Mouse (Mus musculus) frontal cortex, adult (tissue): ENCODE measurements around the gene Zeb2.
"Not testable (repeated sequence)": the region's sequence is repeated elsewhere in the genome, so short reads cannot be mapped to it uniquely, and the experiment has no call there.

Experiments used
- ATAC-seq: cut with Nextera tagmentation; 2 replicates; pipeline ENCODE4 v1.9.2; 2017; ENCODE audit warnings: mild to moderate bottlenecking, moderate library complexity, mixed read lengths; ENCODE audit not compliant: low TSS enrichment

Zeb2 gene

GRCm38 (mm10) chr2:45112021-45112747 is 5.0 kb downstream of the Zeb2 start:
- ATAC-seq, result no peak

- ATAC-seq, result not testable (repeated sequence)
Measured at GRCm38 (mm10) chr2:45111571-45111970, 5.6 kb downstream of the Zeb2 start.

GRCm38 (mm10) chr2:45110757-45111411 is 6.3 kb downstream of the Zeb2 start:
- ATAC-seq, result no peak

GRCm38 (mm10) chr2:45109951-45110756 is 7.0 kb downstream of the Zeb2 start:
- no peak for ATAC-seq

GRCm38 (mm10) chr2:45109161-45109950 is 7.8 kb downstream of the Zeb2 start:
- ATAC-seq, result no peak

- peak; percentile 10; the same call in 1 of the 2 replicates for ATAC-seq
Measured at GRCm38 (mm10) chr2:45108521-45109091, 8.6 kb downstream of the Zeb2 start.

GRCm38 (mm10) chr2:45107555-45107954 is 9.6 kb downstream of the Zeb2 start:
- ATAC-seq, result no peak

GRCm38 (mm10) chr2:45105922-45106851 is 11.0 kb downstream of the Zeb2 start:
- ATAC-seq, result 0 out of 2 replicates have a peak, but pooled peaks have one; percentile 1

GRCm38 (mm10) chr2:45105281-45105721 is 11.9 kb downstream of the Zeb2 start:
- no peak for ATAC-seq

GRCm38 (mm10) chr2:45104511-45105055 is 12.6 kb downstream of the Zeb2 start:
- ATAC-seq, result no peak

- ATAC-seq, result no peak
Measured at GRCm38 (mm10) chr2:45104066-45104465, 13.1 kb downstream of the Zeb2 start.

GRCm38 (mm10) chr2:45103021-45103983 is 13.9 kb downstream of the Zeb2 start:
- no peak for ATAC-seq

- ATAC-seq, result peak; percentile 14; the same call in 1 of the 2 replicates
Measured at GRCm38 (mm10) chr2:45102191-45102638, 15.0 kb downstream of the Zeb2 start.

- ATAC-seq, result no peak
Measured at GRCm38 (mm10) chr2:45101586-45101985, 15.6 kb downstream of the Zeb2 start.

- ATAC-seq, result no peak
Measured at GRCm38 (mm10) chr2:45101040-45101439, 16.2 kb downstream of the Zeb2 start.

- peak; percentile 7; the same call in 1 of the 2 replicates for ATAC-seq
Measured at GRCm38 (mm10) chr2:45100628-45101027, 16.6 kb downstream of the Zeb2 start.

GRCm38 (mm10) chr2:45100017-45100416 is 17.2 kb downstream of the Zeb2 start:
- no peak for ATAC-seq

GRCm38 (mm10) chr2:45099081-45099480 is 18.1 kb downstream of the Zeb2 start:
- ATAC-seq, result no peak
